Mouse (Mus musculus): Measurements from ENCODE around the gene Ppargc1a. TPM values are rescaled to one million over a fixed set of nuclear protein-coding genes. Genes with fewer than 3 reads are reported as not detected.

Gene Ppargc1a
- polyA plus RNA-seq, 1 experiment from 2014 or later: 8.1 TPM

- 36% methylated on average over 2 of the region's 2 CpGs for WGBS
- Histone ChIP-seq H3K9me3 (ENCODE audit: control insufficient read depth) (no peaks in the 10 kb centered on the region), H3K9ac (ENCODE audit: low read depth, low read length) (no peak overlapping the region), H3K36me3 (ENCODE audit: control insufficient read depth, insufficient read depth) (no peaks in the 10 kb centered on the region), H3K27me3 (replicated peaks; ENCODE audit: control insufficient read depth, insufficient read depth, low read length) (no peaks in the 10 kb centered on the region), H3K4me1 (replicated peaks; ENCODE audit: control insufficient read depth, insufficient read depth, low read length) (0 out of 2 replicates have a peak, but pooled peaks cover 5% of the 10 kb centered on the region), H3K27ac (ENCODE audit: low read depth, low read length) (no peak overlapping the region), H3K4me2 (replicated peaks; ENCODE audit: low read depth) (no peak overlapping the region), H3K4me3 (ENCODE audit: low read depth, low read length) (no peak overlapping the region)
- no peak for ATAC-seq
- no peak for TF ChIP-seq CTCF (IDR thresholded peaks at IDR 0.05; ENCODE audit: low read depth)
Measured at GRCm38 (mm10) chr5:51529444-51529843, 38.1 kb downstream of the Ppargc1a start.

GRCm38 (mm10) chr5:51528165-51528498 is 39.4 kb downstream of the Ppargc1a start:
- Histone ChIP-seq H3K27ac (ENCODE audit: low read depth, low read length) (peak overlapping the region; percentile 46), H3K9ac (ENCODE audit: low read depth, low read length) (no peak overlapping the region), H3K4me1 (replicated peaks; ENCODE audit: control insufficient read depth, insufficient read depth, low read length) (0 out of 2 replicates have a peak, but pooled peaks cover 5% of the 10 kb centered on the region), H3K4me2 (replicated peaks; ENCODE audit: low read depth) (peak overlapping the region; percentile 38), H3K36me3 (ENCODE audit: control insufficient read depth, insufficient read depth) (no peaks in the 10 kb centered on the region), H3K4me3 (ENCODE audit: low read depth, low read length) (no peak overlapping the region), H3K27me3 (replicated peaks; ENCODE audit: control insufficient read depth, insufficient read depth, low read length) (no peaks in the 10 kb centered on the region), H3K9me3 (ENCODE audit: control insufficient read depth) (no peaks in the 10 kb centered on the region)
- TF ChIP-seq CTCF (IDR thresholded peaks at IDR 0.05; ENCODE audit: low read depth): no peak
- peak; percentile 46; the same call in 1 of the 2 replicates for ATAC-seq

- no peak for TF ChIP-seq CTCF (IDR thresholded peaks at IDR 0.05; ENCODE audit: low read depth)
- peak overlapping the region; percentile 46 for H3K27ac ChIP-seq (ENCODE audit: low read depth, low read length)
- 0 out of 2 replicates have a peak, but pooled peaks cover 5% of the 10 kb centered on the region for H3K4me1 ChIP-seq (replicated peaks; ENCODE audit: control insufficient read depth, insufficient read depth, low read length)
Measured at GRCm38 (mm10) chr5:51527498-51528164, 39.9 kb downstream of the Ppargc1a start.

GRCm38 (mm10) chr5:51525858-51526257 is 41.7 kb downstream of the Ppargc1a start:
- Histone ChIP-seq H3K9ac (ENCODE audit: low read depth, low read length) (no peak overlapping the region), H3K36me3 (ENCODE audit: control insufficient read depth, insufficient read depth) (no peaks in the 10 kb centered on the region), H3K27ac (ENCODE audit: low read depth, low read length) (no peak overlapping the region), H3K4me1 (replicated peaks; ENCODE audit: control insufficient read depth, insufficient read depth, low read length) (0 out of 2 replicates have a peak, but pooled peaks cover 5% of the 10 kb centered on the region), H3K4me2 (replicated peaks; ENCODE audit: low read depth) (no peak overlapping the region), H3K27me3 (replicated peaks; ENCODE audit: control insufficient read depth, insufficient read depth, low read length) (no peaks in the 10 kb centered on the region), H3K4me3 (ENCODE audit: low read depth, low read length) (no peak overlapping the region), H3K9me3 (ENCODE audit: control insufficient read depth) (no peaks in the 10 kb centered on the region)
- 92% methylated on average over 2 of the region's 2 CpGs for WGBS
- no peak for TF ChIP-seq CTCF (IDR thresholded peaks at IDR 0.05; ENCODE audit: low read depth)
- no peak for ATAC-seq

More at GRCm38 (mm10) chr5:51527498-51528164, 39.9 kb downstream of the Ppargc1a start:
- 39% methylated on average over 5 of the region's 5 CpGs for WGBS
- ATAC-seq: peak; percentile 90
- no peak overlapping the region for H3K9ac ChIP-seq (ENCODE audit: low read depth, low read length)
- H3K4me3 ChIP-seq (ENCODE audit: low read depth, low read length): no peak overlapping the region
- no peaks in the 10 kb centered on the region for H3K27me3 ChIP-seq (replicated peaks; ENCODE audit: control insufficient read depth, insufficient read depth, low read length)
- no peaks in the 10 kb centered on the region for H3K36me3 ChIP-seq (ENCODE audit: control insufficient read depth, insufficient read depth)
- H3K4me2 ChIP-seq (replicated peaks; ENCODE audit: low read depth): peak overlapping the region; percentile 38
- no peaks in the 10 kb centered on the region for H3K9me3 ChIP-seq (ENCODE audit: control insufficient read depth)

- no peak for ATAC-seq
- H3K36me3 ChIP-seq (ENCODE audit: control insufficient read depth, insufficient read depth): no peaks in the 10 kb centered on the region
- no peak overlapping the region for H3K9ac ChIP-seq (ENCODE audit: low read depth, low read length)
- WGBS: 83% methylated on average over 3 of the region's 3 CpGs
- no peak overlapping the region for H3K4me2 ChIP-seq (replicated peaks; ENCODE audit: low read depth)
- H3K27me3 ChIP-seq (replicated peaks; ENCODE audit: control insufficient read depth, insufficient read depth, low read length): no peaks in the 10 kb centered on the region
- no peak overlapping the region for H3K27ac ChIP-seq (ENCODE audit: low read depth, low read length)
- H3K9me3 ChIP-seq (ENCODE audit: control insufficient read depth): no peaks in the 10 kb centered on the region
- TF ChIP-seq CTCF (IDR thresholded peaks at IDR 0.05; ENCODE audit: low read depth): peak; percentile 47
- H3K4me3 ChIP-seq (ENCODE audit: low read depth, low read length): no peak overlapping the region
- no peaks in the 10 kb centered on the region for H3K4me1 ChIP-seq (replicated peaks; ENCODE audit: control insufficient read depth, insufficient read depth, low read length)
Measured at GRCm38 (mm10) chr5:51520807-51521206, 46.7 kb downstream of the Ppargc1a start.

GRCm38 (mm10) chr5:51517440-51518187 is 49.9 kb downstream of the Ppargc1a start:
- no peaks in the 10 kb centered on the region for H3K36me3 ChIP-seq (ENCODE audit: control insufficient read depth, insufficient read depth)
- no peaks in the 10 kb centered on the region for H3K9me3 ChIP-seq (ENCODE audit: control insufficient read depth)
- no peaks in the 10 kb centered on the region for H3K27me3 ChIP-seq (replicated peaks; ENCODE audit: control insufficient read depth, insufficient read depth, low read length)
- 48% methylated on average over 6 of the region's 6 CpGs for WGBS
- H3K4me1 ChIP-seq (replicated peaks; ENCODE audit: control insufficient read depth, insufficient read depth, low read length): no peaks in the 10 kb centered on the region
- no peak overlapping the region for H3K27ac ChIP-seq (ENCODE audit: low read depth, low read length)
- no peak overlapping the region for H3K4me2 ChIP-seq (replicated peaks; ENCODE audit: low read depth)
- ATAC-seq: no peak
- H3K9ac ChIP-seq (ENCODE audit: low read depth, low read length): no peak overlapping the region
- H3K4me3 ChIP-seq (ENCODE audit: low read depth, low read length): no peak overlapping the region
- TF ChIP-seq CTCF (IDR thresholded peaks at IDR 0.05; ENCODE audit: low read depth): no peak

Data from intestine, postnatal 0 days (tissue).